In the genomic region with DNA sequence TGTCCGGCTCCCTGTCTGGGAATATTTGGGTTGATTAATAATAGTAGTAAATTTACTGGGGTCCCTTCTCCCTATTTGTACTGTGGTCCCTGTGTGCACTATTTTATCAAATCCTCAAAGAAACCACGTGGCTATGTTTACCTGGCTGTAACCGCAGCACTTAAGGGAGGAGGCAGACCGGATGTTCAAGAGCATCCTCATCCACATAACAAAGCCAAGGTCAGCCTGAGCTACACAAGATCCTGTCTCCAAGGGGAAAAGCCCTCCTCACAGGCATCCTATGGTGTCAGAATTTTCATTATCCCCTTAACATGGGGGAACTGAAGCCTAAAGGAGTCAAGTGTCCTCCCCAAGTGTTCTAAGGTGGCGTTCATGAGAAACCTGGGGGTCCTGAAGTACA, we compare ENCODE assay signal across 27 mouse cellular contexts.
"Had no signal": no experiment of that assay in that cellular context is flagged by ENCODE, and none has a peak within 500 bp of the region (broad histone marks: within the 10 kb centered on the region; RNA-seq: fewer than 3 reads in every experiment).

No protein-coding gene starts in this region.

- H3K9me3 ChIP-seq: limb, embryonic 10.5 days; limb, embryonic 12.5 days; limb, embryonic 13.5 days; limb, embryonic 15.5 days; liver, embryonic 12.5 days; liver, embryonic 13.5 days; liver, embryonic 15.5 days; lung, embryonic 15.5 days; megakaryocyte, embryonic 14.5 days; midbrain, embryonic 10.5 days; midbrain, embryonic 12.5 days; midbrain, embryonic 13.5 days; midbrain, embryonic 15.5 days had no signal

- H3K9ac ChIP-seq: limb, embryonic 12.5 days; limb, embryonic 13.5 days; limb, embryonic 15.5 days; liver, embryonic 12.5 days; liver, embryonic 13.5 days; liver, embryonic 14.5 days; liver, embryonic 15.5 days; liver, postnatal 0 days; lung, embryonic 14.5 days; lung, embryonic 15.5 days; midbrain, embryonic 12.5 days; midbrain, embryonic 13.5 days; midbrain, embryonic 15.5 days had no signal

- H3K4me1 ChIP-seq: limb, embryonic 12.5 days; limb, embryonic 15.5 days; liver, embryonic 12.5 days; liver, embryonic 13.5 days; liver, embryonic 15.5 days; megakaryocyte, embryonic 14.5 days had no signal

- DNase-seq: left cerebral cortex, postnatal 4 days; liver; liver, embryonic 13.5 days; liver, postnatal 0 days; lung, adult 18-20 months; lung, adult 2 months; lung, embryonic 14.5 days; lung, postnatal 10 days; lung, postnatal 14 days; lung, postnatal 36 days; lung, postnatal 4 days; midbrain, embryonic 14.5 days had no signal

- H3K4me3 ChIP-seq: limb, embryonic 10.5 days; limb, embryonic 12.5 days; limb, embryonic 13.5 days; limb, embryonic 15.5 days; liver, embryonic 12.5 days; liver, embryonic 13.5 days; liver, embryonic 15.5 days; lung, embryonic 15.5 days; megakaryocyte, embryonic 14.5 days; midbrain, embryonic 10.5 days; midbrain, embryonic 12.5 days; midbrain, embryonic 13.5 days; midbrain, embryonic 15.5 days; myocyte had no signal

- H3K27me3 ChIP-seq: limb, embryonic 12.5 days; limb, embryonic 13.5 days; limb, embryonic 15.5 days; lung, embryonic 15.5 days; midbrain, embryonic 15.5 days had no signal

- H3K36me3 ChIP-seq: limb, embryonic 10.5 days; limb, embryonic 12.5 days; limb, embryonic 13.5 days; limb, embryonic 15.5 days; liver, embryonic 12.5 days; liver, embryonic 13.5 days; liver, embryonic 15.5 days; lung, embryonic 15.5 days; midbrain, embryonic 10.5 days; midbrain, embryonic 12.5 days; midbrain, embryonic 13.5 days; midbrain, embryonic 15.5 days had no signal

- H3K27ac ChIP-seq: limb, embryonic 10.5 days; limb, embryonic 12.5 days; limb, embryonic 13.5 days; limb, embryonic 15.5 days; liver, embryonic 12.5 days; liver, embryonic 13.5 days; liver, embryonic 14.5 days; liver, embryonic 15.5 days; lung, embryonic 15.5 days; macrophage; midbrain, embryonic 12.5 days; midbrain, embryonic 13.5 days; midbrain, embryonic 15.5 days had no signal
